Mouse (Mus musculus): ENCODE measurements around the gene Ndufaf3. TPM values are rescaled to one million over a fixed set of nuclear protein-coding genes. Genes with fewer than 3 reads are reported as not detected.

The Ndufaf3 gene
- polyA plus RNA-seq, 1 experiment from 2014 or later: 69.2 TPM

DNA sequence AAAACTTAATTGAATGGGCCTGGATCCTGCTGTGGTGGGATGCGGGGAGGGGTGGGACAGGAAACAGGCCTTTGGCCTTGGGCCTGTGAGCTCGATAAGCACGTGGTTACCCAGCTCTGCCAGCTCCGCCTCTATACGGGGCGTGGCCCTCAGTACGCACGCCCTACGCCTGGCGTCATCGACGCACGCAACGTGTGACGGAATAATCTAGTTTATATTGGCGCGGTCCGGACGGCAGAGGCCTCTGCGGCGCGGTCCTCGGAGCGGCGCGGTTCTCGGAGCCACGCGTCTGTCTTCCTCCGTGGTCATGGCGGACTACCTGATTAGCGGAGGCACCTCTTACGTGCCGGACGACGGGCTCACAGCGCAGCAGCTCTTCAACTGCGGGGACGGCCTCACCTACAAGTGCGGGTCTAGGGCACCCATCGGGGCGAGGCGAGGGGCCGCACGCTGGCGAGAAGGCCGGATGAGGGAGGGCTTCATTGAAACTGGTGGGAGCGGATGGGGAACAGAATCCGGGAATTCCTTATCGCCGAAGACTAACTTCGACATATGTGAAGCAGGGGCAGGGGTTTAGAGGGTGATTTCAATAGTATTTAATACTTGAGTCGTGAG is 6.9 kb downstream of the Ndufaf3 start, which contains the start of gene Impdh2:
Impdh2 (plus strand) TSS at position 60 of the 615 bp plus-strand sequence.
- Histone ChIP-seq H3K4me1 (replicated peaks; ENCODE audit: insufficient read depth, low read length) (0 out of 2 replicates have a peak, but pooled peaks cover 9% of the 10 kb centered on the region), H3K9me3 (replicated peaks; ENCODE audit: low read length) (no peaks in the 10 kb centered on the region), H3K36me3 (ENCODE audit: insufficient read depth, low read length) (peaks cover 44% of the 10 kb centered on the region), H3K27ac (peak within 1 kb of the TSS; percentile 68), H3K4me2 (ENCODE audit: low read length) (peak within 1 kb of the TSS; percentile 69), H3K27me3 (ENCODE audit: insufficient read depth, low read length) (no peaks in the 10 kb centered on the region), H3K4me3 (replicated peaks; ENCODE audit: low read depth, low read length) (peak within 1 kb of the TSS; percentile 49), H3K9ac (ENCODE audit: low read depth, low read length) (peak within 1 kb of the TSS; percentile 75)
- peak; percentile 98 for ATAC-seq (replicated peaks; ENCODE audit: low FRiP score, low read depth)
- peak; percentile 99 for DNase-seq (ENCODE audit: low spot score)
- no peak for TF ChIP-seq CTCF (IDR thresholded peaks at IDR 0.05; ENCODE audit: low read depth)
- under 1% methylated on average over 49 of the region's 53 CpGs for WGBS

DNA sequence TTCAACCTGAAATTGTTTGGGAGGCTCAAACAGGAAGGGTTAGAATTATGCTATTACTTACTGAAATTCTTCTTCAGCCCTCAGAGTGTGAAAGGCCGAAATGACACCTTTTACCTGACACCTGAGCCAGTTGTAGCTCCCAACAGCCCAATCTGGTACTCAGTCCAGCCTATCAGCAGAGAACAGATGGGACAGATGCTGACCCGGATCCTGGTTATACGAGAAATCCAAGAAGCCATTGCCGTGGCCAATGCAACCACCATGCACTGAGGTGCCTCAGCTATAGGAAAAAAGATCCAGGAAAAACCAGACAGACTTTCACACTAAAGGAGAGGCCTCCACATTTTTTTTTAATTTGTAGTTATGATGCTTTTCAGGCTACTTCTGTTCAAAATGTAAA is 8.1 kb downstream of the Ndufaf3 start:
- ATAC-seq (replicated peaks; ENCODE audit: low FRiP score, low read depth) (no peak), DNase-seq (ENCODE audit: low spot score) (no peak)
- TF ChIP-seq CTCF (IDR thresholded peaks at IDR 0.05; ENCODE audit: low read depth): no peak
- peaks cover 49% of the 10 kb centered on the region for H3K36me3 ChIP-seq (ENCODE audit: insufficient read depth, low read length)
- H3K4me1 ChIP-seq (replicated peaks; ENCODE audit: insufficient read depth, low read length): 0 out of 2 replicates have a peak, but pooled peaks cover 9% of the 10 kb centered on the region
- no peak overlapping the region for H3K27ac ChIP-seq
- no peak overlapping the region for H3K9ac ChIP-seq (ENCODE audit: low read depth, low read length)
- H3K9me3 ChIP-seq (replicated peaks; ENCODE audit: low read length): no peaks in the 10 kb centered on the region
- no peaks in the 10 kb centered on the region for H3K27me3 ChIP-seq (ENCODE audit: insufficient read depth, low read length)
- H3K4me3 ChIP-seq (replicated peaks; ENCODE audit: low read depth, low read length): no peak overlapping the region
- WGBS: 78% methylated on average over 4 of the region's 4 CpGs
- no peak overlapping the region for H3K4me2 ChIP-seq (ENCODE audit: low read length)

GRCm38 (mm10) chr9:108546875-108547274 is 20.4 kb downstream of the Ndufaf3 start:
- Histone ChIP-seq H3K27ac (no peak overlapping the region), H3K36me3 (ENCODE audit: insufficient read depth, low read length) (peaks cover 71% of the 10 kb centered on the region)
- no peak for ATAC-seq (replicated peaks; ENCODE audit: low FRiP score, low read depth)

GRCm38 (mm10) chr9:108545986-108546385 is 21.2 kb downstream of the Ndufaf3 start:
- WGBS: 93% methylated on average over 3 of the region's 3 CpGs
- ATAC-seq (replicated peaks; ENCODE audit: low FRiP score, low read depth): no peak

More at GRCm38 (mm10) chr9:108546875-108547274, 20.4 kb downstream of the Ndufaf3 start:
- Histone ChIP-seq H3K4me1 (replicated peaks; ENCODE audit: insufficient read depth, low read length) (no peaks in the 10 kb centered on the region), H3K4me3 (replicated peaks; ENCODE audit: low read depth, low read length) (no peak overlapping the region), H3K9me3 (replicated peaks; ENCODE audit: low read length) (no peaks in the 10 kb centered on the region), H3K9ac (ENCODE audit: low read depth, low read length) (no peak overlapping the region), H3K4me2 (ENCODE audit: low read length) (no peak overlapping the region), H3K27me3 (ENCODE audit: insufficient read depth, low read length) (no peaks in the 10 kb centered on the region)
- DNase-seq (ENCODE audit: low spot score): no peak
- WGBS: 83% methylated on average over 1 of the region's 1 CpGs
- TF ChIP-seq CTCF (IDR thresholded peaks at IDR 0.05; ENCODE audit: low read depth): no peak

DNA sequence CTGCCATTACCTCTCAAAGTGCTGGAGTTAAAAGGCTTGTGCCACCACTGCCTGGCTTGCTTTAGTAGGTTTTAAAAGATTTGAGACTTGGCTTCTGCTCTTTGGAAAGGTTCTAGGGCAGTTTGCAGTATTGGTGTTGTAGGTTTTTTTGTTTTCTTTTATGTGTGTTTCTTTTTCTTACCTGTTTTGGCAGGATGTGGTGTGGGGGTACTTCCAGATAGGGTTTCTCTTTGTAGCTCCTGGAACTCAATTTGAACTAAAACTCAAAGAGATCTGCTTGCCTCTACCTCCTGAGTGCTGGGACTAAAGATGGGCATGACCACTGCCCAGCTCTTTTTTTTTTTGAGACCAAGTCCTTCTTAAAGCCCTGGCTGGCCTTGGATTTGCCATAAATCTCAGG is 26.4 kb downstream of the Ndufaf3 start:
- no peak overlapping the region for H3K4me2 ChIP-seq (ENCODE audit: low read length)
- no peak for TF ChIP-seq CTCF (IDR thresholded peaks at IDR 0.05; ENCODE audit: low read depth)
- DNase-seq (ENCODE audit: low spot score): no peak
- H3K36me3 ChIP-seq (ENCODE audit: insufficient read depth, low read length): peaks cover 71% of the 10 kb centered on the region
- H3K4me3 ChIP-seq (replicated peaks; ENCODE audit: low read depth, low read length): no peak overlapping the region
- H3K27ac ChIP-seq: no peak overlapping the region
- no peaks in the 10 kb centered on the region for H3K4me1 ChIP-seq (replicated peaks; ENCODE audit: insufficient read depth, low read length)
- no peaks in the 10 kb centered on the region for H3K9me3 ChIP-seq (replicated peaks; ENCODE audit: low read length)
- no peaks in the 10 kb centered on the region for H3K27me3 ChIP-seq (ENCODE audit: insufficient read depth, low read length)
- no peak overlapping the region for H3K9ac ChIP-seq (ENCODE audit: low read depth, low read length)
- ATAC-seq (replicated peaks; ENCODE audit: low FRiP score, low read depth): no peak

More at GRCm38 (mm10) chr9:108545986-108546385, 21.2 kb downstream of the Ndufaf3 start:
- no peak for TF ChIP-seq CTCF (IDR thresholded peaks at IDR 0.05; ENCODE audit: low read depth)
- Histone ChIP-seq H3K4me2 (ENCODE audit: low read length) (no peak overlapping the region), H3K4me3 (replicated peaks; ENCODE audit: low read depth, low read length) (no peak overlapping the region), H3K27ac (no peak overlapping the region), H3K9me3 (replicated peaks; ENCODE audit: low read length) (no peaks in the 10 kb centered on the region), H3K36me3 (ENCODE audit: insufficient read depth, low read length) (peaks cover 77% of the 10 kb centered on the region), H3K27me3 (ENCODE audit: insufficient read depth, low read length) (no peaks in the 10 kb centered on the region), H3K4me1 (replicated peaks; ENCODE audit: insufficient read depth, low read length) (no peaks in the 10 kb centered on the region), H3K9ac (ENCODE audit: low read depth, low read length) (no peak overlapping the region)
- DNase-seq (ENCODE audit: low spot score): no peak

DNA sequence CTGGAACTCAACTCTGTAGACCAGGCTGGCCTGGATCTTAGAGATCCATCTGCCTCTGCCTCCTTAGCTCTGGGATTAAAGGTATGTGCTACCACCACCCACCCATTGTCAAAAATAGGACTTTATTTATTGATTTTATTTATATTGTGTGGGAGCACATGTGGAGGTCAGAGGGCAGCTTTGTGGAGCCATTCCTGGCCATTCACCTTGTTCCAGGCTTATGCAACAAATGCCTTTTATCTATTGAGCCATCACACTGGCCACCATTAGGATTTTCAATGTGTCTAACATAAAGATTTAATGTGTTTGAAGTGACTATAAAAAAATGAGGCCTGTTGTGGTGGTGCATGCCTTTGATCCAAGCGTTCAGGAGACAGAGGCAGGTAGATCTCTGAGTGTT is 35.7 kb downstream of the Ndufaf3 start:
- ATAC-seq (replicated peaks; ENCODE audit: low FRiP score, low read depth) (no peak), DNase-seq (ENCODE audit: low spot score) (no peak)

More for the DNA sequence above, 35.7 kb downstream of the Ndufaf3 start:
- Histone ChIP-seq H3K4me1 (replicated peaks; ENCODE audit: insufficient read depth, low read length) (no peaks in the 10 kb centered on the region), H3K9ac (ENCODE audit: low read depth, low read length) (no peak overlapping the region), H3K27me3 (ENCODE audit: insufficient read depth, low read length) (no peaks in the 10 kb centered on the region), H3K9me3 (replicated peaks; ENCODE audit: low read length) (no peaks in the 10 kb centered on the region), H3K27ac (no peak overlapping the region), H3K4me2 (ENCODE audit: low read length) (no peak overlapping the region), H3K36me3 (ENCODE audit: insufficient read depth, low read length) (peaks cover 64% of the 10 kb centered on the region), H3K4me3 (replicated peaks; ENCODE audit: low read depth, low read length) (no peak overlapping the region)
- 90% methylated on average over 1 of the region's 1 CpGs for WGBS
- TF ChIP-seq CTCF (IDR thresholded peaks at IDR 0.05; ENCODE audit: low read depth): no peak

All from kidney, postnatal 0 days (tissue).